Mouse (Mus musculus) megakaryocyte-erythroid progenitor cell, adult 5-6 weeks (primary cell): Measurements from ENCODE around the gene Clec16a. TPM values are rescaled to one million over a fixed set of nuclear protein-coding genes. Genes with fewer than 3 reads are reported as not detected.

Experiments
- ATAC-seq: replicated peaks from 2 replicates; pipeline ENCODE4 v1.8.0; 2016; ENCODE audit warnings: mild to moderate bottlenecking, inconsistent platforms; ENCODE audit not compliant: severe bottlenecking, poor library complexity, low FRiP score, low TSS enrichment
- total RNA-seq, 2 experiments: library from RNA; stranded (forward) in 1 of 2; stranded (reverse) in 1 of 2; fragments of 200-1000, 215-1000 nt in 1 of 2; fragments of >200 nt in 1 of 2; fragmentation: Nextera tagmentation in 1 of 2; gene quantifications; 2 replicates each; pipeline ENCODE4 v1.2.3; 2014 to 2017

The Clec16a gene
- total RNA-seq, 2 experiments from 2014 or later = 6.3 to 13.2 TPM

- no peak for ATAC-seq
Observed at GRCm38 (mm10) chr16:10774726-10775125, 229.6 kb downstream of the Clec16a start.

- no peak for ATAC-seq
Observed at GRCm38 (mm10) chr16:10776322-10776721, 231.2 kb downstream of the Clec16a start.

GRCm38 (mm10) chr16:10777579-10778160 is 232.5 kb downstream of the Clec16a start:
- ATAC-seq = no peak

- no peak for ATAC-seq
Observed at GRCm38 (mm10) chr16:10780631-10781120, 235.5 kb downstream of the Clec16a start.

- no peak for ATAC-seq
Observed at GRCm38 (mm10) chr16:10781862-10782371, 236.8 kb downstream of the Clec16a start.

- no peak for ATAC-seq
Observed at GRCm38 (mm10) chr16:10782377-10783151, 237.4 kb downstream of the Clec16a start.

GRCm38 (mm10) chr16:10783152-10783434 is 238.0 kb downstream of the Clec16a start:
- ATAC-seq = no peak

GRCm38 (mm10) chr16:10783451-10783850 is 238.3 kb downstream of the Clec16a start:
- ATAC-seq = no peak

- ATAC-seq = no peak
Observed at GRCm38 (mm10) chr16:10783883-10784792, 239.0 kb downstream of the Clec16a start.

GRCm38 (mm10) chr16:10784793-10785370 is 239.7 kb downstream of the Clec16a start:
- peak; percentile 50 for ATAC-seq

GRCm38 (mm10) chr16:10785371-10786231 is 240.5 kb downstream of the Clec16a start, which contains the start of gene Socs1:
TSS of gene Socs1 (minus strand) at chr16:10785536.
- peak; percentile 72 for ATAC-seq

GRCm38 (mm10) chr16:10786288-10786687 is 241.1 kb downstream of the Clec16a start:
- peak; percentile 76 for ATAC-seq

GRCm38 (mm10) chr16:10786782-10787547 is 241.8 kb downstream of the Clec16a start:
- no peak for ATAC-seq

GRCm38 (mm10) chr16:10787548-10788058 is 242.5 kb downstream of the Clec16a start:
- no peak for ATAC-seq

GRCm38 (mm10) chr16:10788271-10788670 is 243.1 kb downstream of the Clec16a start, which contains the start of gene Tnp2:
TSS of gene Tnp2 (minus strand) at chr16:10788660.
- no peak for ATAC-seq

GRCm38 (mm10) chr16:10788866-10789265 is 243.7 kb downstream of the Clec16a start:
- no peak for ATAC-seq

- ATAC-seq = no peak
Observed at GRCm38 (mm10) chr16:10790702-10791101, 245.6 kb downstream of the Clec16a start, which contains the start of gene Prm3. TSS of gene Prm3 (minus strand) at chr16:10790914.
